Mouse (Mus musculus): ENCODE results near the gene Tbc1d20. TPM values are rescaled to one million over a fixed set of nuclear protein-coding genes. Genes with fewer than 3 reads are reported as not detected.

Gene Tbc1d20
- polyA plus RNA-seq, 1 experiment from 2014 or later = 32.2 TPM

GRCm38 (mm10) chr2:152317054-152317453, 23.4 kb downstream of the Tbc1d20 start:
- Histone ChIP-seq H3K9ac (ENCODE audit: low read depth, low read length) (no peak overlapping the region), H3K36me3 (ENCODE audit: control insufficient read depth, insufficient read depth, low read length) (peaks cover 74% of the 10 kb centered on the region), H3K4me2 (ENCODE audit: low read depth, low read length) (no peak overlapping the region), H3K4me3 (ENCODE audit: low read depth, low read length) (no peak overlapping the region), H3K9me3 (ENCODE audit: control insufficient read depth, low read length) (no peaks in the 10 kb centered on the region), H3K27ac (replicated peaks; ENCODE audit: low read depth, low read length) (no peak overlapping the region), H3K27me3 (replicated peaks; ENCODE audit: control insufficient read depth, insufficient read depth, low read length) (no peaks in the 10 kb centered on the region), H3K4me1 (ENCODE audit: control insufficient read depth, insufficient read depth, low read length) (no peaks in the 10 kb centered on the region)
- WGBS = 89% methylated on average over 6 of the region's 6 CpGs
- ATAC-seq (ENCODE audit: low read depth) (no peak), DNase-seq (ENCODE audit: low spot score) (no peak)

- ATAC-seq (ENCODE audit: low read depth) = peak; percentile 23; the same call in 1 of the 2 replicates
- WGBS = 87% methylated on average over 5 of the region's 5 CpGs
- no peaks in the 10 kb centered on the region for H3K9me3 ChIP-seq (ENCODE audit: control insufficient read depth, low read length)
- no peak overlapping the region for H3K27ac ChIP-seq (replicated peaks; ENCODE audit: low read depth, low read length)
- DNase-seq (ENCODE audit: low spot score) = no peak
- no peaks in the 10 kb centered on the region for H3K27me3 ChIP-seq (replicated peaks; ENCODE audit: control insufficient read depth, insufficient read depth, low read length)
- H3K4me3 ChIP-seq (ENCODE audit: low read depth, low read length) = no peak overlapping the region
- no peak overlapping the region for H3K9ac ChIP-seq (ENCODE audit: low read depth, low read length)
- no peaks in the 10 kb centered on the region for H3K4me1 ChIP-seq (ENCODE audit: control insufficient read depth, insufficient read depth, low read length)
- no peak overlapping the region for H3K4me2 ChIP-seq (ENCODE audit: low read depth, low read length)
- peaks cover 76% of the 10 kb centered on the region for H3K36me3 ChIP-seq (ENCODE audit: control insufficient read depth, insufficient read depth, low read length)
Observed at GRCm38 (mm10) chr2:152321558-152321957, 27.9 kb downstream of the Tbc1d20 start.

GRCm38 (mm10) chr2:152322198-152322597, 28.6 kb downstream of the Tbc1d20 start:
- Histone ChIP-seq H3K4me3 (ENCODE audit: low read depth, low read length) (no peak overlapping the region), H3K27ac (replicated peaks; ENCODE audit: low read depth, low read length) (no peak overlapping the region), H3K9ac (ENCODE audit: low read depth, low read length) (no peak overlapping the region), H3K4me1 (ENCODE audit: control insufficient read depth, insufficient read depth, low read length) (no peaks in the 10 kb centered on the region), H3K36me3 (ENCODE audit: control insufficient read depth, insufficient read depth, low read length) (peaks cover 78% of the 10 kb centered on the region), H3K27me3 (replicated peaks; ENCODE audit: control insufficient read depth, insufficient read depth, low read length) (no peaks in the 10 kb centered on the region), H3K4me2 (ENCODE audit: low read depth, low read length) (no peak overlapping the region), H3K9me3 (ENCODE audit: control insufficient read depth, low read length) (no peaks in the 10 kb centered on the region)
- no peak for ATAC-seq (ENCODE audit: low read depth)
- DNase-seq (ENCODE audit: low spot score) = no peak
- 93% methylated on average over 6 of the region's 6 CpGs for WGBS

- no peak overlapping the region for H3K4me3 ChIP-seq (ENCODE audit: low read depth, low read length)
- no peaks in the 10 kb centered on the region for H3K4me1 ChIP-seq (ENCODE audit: control insufficient read depth, insufficient read depth, low read length)
- H3K4me2 ChIP-seq (ENCODE audit: low read depth, low read length) = no peak overlapping the region
- WGBS = 95% methylated on average over 14 of the region's 14 CpGs
- H3K27ac ChIP-seq (replicated peaks; ENCODE audit: low read depth, low read length) = no peak overlapping the region
- ATAC-seq (ENCODE audit: low read depth) = no peak
- H3K9me3 ChIP-seq (ENCODE audit: control insufficient read depth, low read length) = no peaks in the 10 kb centered on the region
- H3K36me3 ChIP-seq (ENCODE audit: control insufficient read depth, insufficient read depth, low read length) = peaks cover 76% of the 10 kb centered on the region
- no peak overlapping the region for H3K9ac ChIP-seq (ENCODE audit: low read depth, low read length)
- H3K27me3 ChIP-seq (replicated peaks; ENCODE audit: control insufficient read depth, insufficient read depth, low read length) = no peaks in the 10 kb centered on the region
- no peak for DNase-seq (ENCODE audit: low spot score)
Observed at GRCm38 (mm10) chr2:152323971-152324370, 30.3 kb downstream of the Tbc1d20 start.

- 84% methylated on average over 3 of the region's 3 CpGs for WGBS
- no peak overlapping the region for H3K4me2 ChIP-seq (ENCODE audit: low read depth, low read length)
- H3K9me3 ChIP-seq (ENCODE audit: control insufficient read depth, low read length) = no peaks in the 10 kb centered on the region
- H3K36me3 ChIP-seq (ENCODE audit: control insufficient read depth, insufficient read depth, low read length) = peaks cover 82% of the 10 kb centered on the region
- H3K9ac ChIP-seq (ENCODE audit: low read depth, low read length) = no peak overlapping the region
- no peak overlapping the region for H3K27ac ChIP-seq (replicated peaks; ENCODE audit: low read depth, low read length)
- no peaks in the 10 kb centered on the region for H3K27me3 ChIP-seq (replicated peaks; ENCODE audit: control insufficient read depth, insufficient read depth, low read length)
- ATAC-seq (ENCODE audit: low read depth) = no peak
- H3K4me3 ChIP-seq (ENCODE audit: low read depth, low read length) = no peak overlapping the region
- DNase-seq (ENCODE audit: low spot score) = no peak
- no peaks in the 10 kb centered on the region for H3K4me1 ChIP-seq (ENCODE audit: control insufficient read depth, insufficient read depth, low read length)
Observed at GRCm38 (mm10) chr2:152324842-152325241, 31.2 kb downstream of the Tbc1d20 start.

- Histone ChIP-seq H3K4me3 (ENCODE audit: low read depth, low read length) (no peak overlapping the region), H3K27me3 (replicated peaks; ENCODE audit: control insufficient read depth, insufficient read depth, low read length) (no peaks in the 10 kb centered on the region), H3K36me3 (ENCODE audit: control insufficient read depth, insufficient read depth, low read length) (peaks cover 80% of the 10 kb centered on the region), H3K27ac (replicated peaks; ENCODE audit: low read depth, low read length) (no peak overlapping the region), H3K4me2 (ENCODE audit: low read depth, low read length) (no peak overlapping the region), H3K9me3 (ENCODE audit: control insufficient read depth, low read length) (no peaks in the 10 kb centered on the region), H3K9ac (ENCODE audit: low read depth, low read length) (no peak overlapping the region), H3K4me1 (ENCODE audit: control insufficient read depth, insufficient read depth, low read length) (peaks cover 8% of the 10 kb centered on the region)
- no peak for ATAC-seq (ENCODE audit: low read depth)
- DNase-seq (ENCODE audit: low spot score) = no peak
- 91% methylated on average over 13 of the region's 13 CpGs for WGBS
Observed at GRCm38 (mm10) chr2:152326157-152326556, 32.5 kb downstream of the Tbc1d20 start.

- DNase-seq (ENCODE audit: low spot score) = no peak
- WGBS = 80% methylated on average over 8 of the region's 8 CpGs
Observed at GRCm38 (mm10) chr2:152326654-152327053, 33.0 kb downstream of the Tbc1d20 start.

GRCm38 (mm10) chr2:152327980-152328379, 34.4 kb downstream of the Tbc1d20 start:
- H3K9ac ChIP-seq (ENCODE audit: low read depth, low read length) = no peak overlapping the region
- peaks cover 11% of the 10 kb centered on the region for H3K4me1 ChIP-seq (ENCODE audit: control insufficient read depth, insufficient read depth, low read length)
- H3K9me3 ChIP-seq (ENCODE audit: control insufficient read depth, low read length) = no peaks in the 10 kb centered on the region
- no peak overlapping the region for H3K4me3 ChIP-seq (ENCODE audit: low read depth, low read length)
- peaks cover 68% of the 10 kb centered on the region for H3K36me3 ChIP-seq (ENCODE audit: control insufficient read depth, insufficient read depth, low read length)
- no peak overlapping the region for H3K27ac ChIP-seq (replicated peaks; ENCODE audit: low read depth, low read length)
- 53% methylated on average over 5 of the region's 5 CpGs for WGBS
- no peak overlapping the region for H3K4me2 ChIP-seq (ENCODE audit: low read depth, low read length)
- DNase-seq (ENCODE audit: low spot score) (peak; percentile 25), ATAC-seq (ENCODE audit: low read depth) (no peak)
- no peaks in the 10 kb centered on the region for H3K27me3 ChIP-seq (replicated peaks; ENCODE audit: control insufficient read depth, insufficient read depth, low read length)

More at GRCm38 (mm10) chr2:152326654-152327053, 33.0 kb downstream of the Tbc1d20 start:
- Histone ChIP-seq H3K27ac (replicated peaks; ENCODE audit: low read depth, low read length) (no peak overlapping the region), H3K9me3 (ENCODE audit: control insufficient read depth, low read length) (no peaks in the 10 kb centered on the region), H3K36me3 (ENCODE audit: control insufficient read depth, insufficient read depth, low read length) (peaks cover 79% of the 10 kb centered on the region), H3K27me3 (replicated peaks; ENCODE audit: control insufficient read depth, insufficient read depth, low read length) (no peaks in the 10 kb centered on the region), H3K4me1 (ENCODE audit: control insufficient read depth, insufficient read depth, low read length) (peaks cover 11% of the 10 kb centered on the region), H3K4me2 (ENCODE audit: low read depth, low read length) (no peak overlapping the region), H3K9ac (ENCODE audit: low read depth, low read length) (no peak overlapping the region), H3K4me3 (ENCODE audit: low read depth, low read length) (no peak overlapping the region)
- no peak for ATAC-seq (ENCODE audit: low read depth)

GRCm38 (mm10) chr2:152330858-152331423, 37.3 kb downstream of the Tbc1d20 start:
- peaks cover 38% of the 10 kb centered on the region for H3K36me3 ChIP-seq (ENCODE audit: control insufficient read depth, insufficient read depth, low read length)
- no peaks in the 10 kb centered on the region for H3K27me3 ChIP-seq (replicated peaks; ENCODE audit: control insufficient read depth, insufficient read depth, low read length)
- H3K9ac ChIP-seq (ENCODE audit: low read depth, low read length) = peak overlapping the region; percentile 91
- peaks cover 11% of the 10 kb centered on the region for H3K4me1 ChIP-seq (ENCODE audit: control insufficient read depth, insufficient read depth, low read length)
- no peak overlapping the region for H3K27ac ChIP-seq (replicated peaks; ENCODE audit: low read depth, low read length)
- peak overlapping the region; percentile 87 for H3K4me2 ChIP-seq (ENCODE audit: low read depth, low read length)
- no peak for DNase-seq (ENCODE audit: low spot score)
- peak overlapping the region; percentile 81 for H3K4me3 ChIP-seq (ENCODE audit: low read depth, low read length)
- no peak for ATAC-seq (ENCODE audit: low read depth)
- WGBS = 68% methylated on average over 6 of the region's 7 CpGs
- no peaks in the 10 kb centered on the region for H3K9me3 ChIP-seq (ENCODE audit: control insufficient read depth, low read length)
